Mouse (Mus musculus) myocyte (in vitro differentiated cells): ENCODE results near the gene Nelfa. TPM values are rescaled to one million over a fixed set of nuclear protein-coding genes. Genes with fewer than 3 reads are reported as not detected.

Experiments
- H3K27me3 ChIP-seq: one replicate; pipeline ENCODE4 v1.6.1; 2011; ENCODE audit not compliant: control insufficient read depth, insufficient read depth, insufficient read length
- H3K36me3 ChIP-seq: one replicate; pipeline ENCODE4 v1.6.1; 2011; ENCODE audit not compliant: control insufficient read depth, insufficient read depth
- H3K4me2 ChIP-seq: one replicate; pipeline ENCODE4 v1.6.1; 2011; ENCODE audit warnings: low read depth, control low read depth
- H3K4me3 ChIP-seq: one replicate; pipeline ENCODE4 v1.5.1; 2011; ENCODE audit warnings: mild to moderate bottlenecking, control low read depth, moderate library complexity
- H3K79me2 ChIP-seq: one replicate; pipeline ENCODE4 v1.6.1; 2011; ENCODE audit not compliant: control insufficient read depth, insufficient read depth
- H3ac ChIP-seq: one replicate; pipeline ENCODE4 v1.6.1; 2011; ENCODE audit not compliant: control insufficient read depth, insufficient read length
- CEBPB ChIP-seq: IDR thresholded peaks from 2 replicates; pipeline ENCODE4 v1.6.1; 2011; ENCODE audit warnings: mild to moderate bottlenecking, moderate library complexity; ENCODE audit not compliant: poor library complexity, insufficient read depth, severe bottlenecking
- E2F4 ChIP-seq: IDR thresholded peaks from one replicate; pipeline ENCODE4 v1.6.1; 2011; ENCODE audit warnings: mild to moderate bottlenecking, control low read depth, moderate library complexity; ENCODE audit not compliant: insufficient read depth
- MAX ChIP-seq: IDR thresholded peaks from one replicate; pipeline ENCODE4 v1.6.1; 2011; ENCODE audit warnings: low read depth, mild to moderate bottlenecking, control low read depth
- MYOD1 ChIP-seq, 3 experiments: IDR thresholded peaks; one replicate each; pipeline ENCODE4 v1.6.1; 2011; ENCODE audit warnings: control low read depth in 2 of 3, low read depth in 2 of 3, mild to moderate bottlenecking in 2 of 3, moderate library complexity in 1 of 3; ENCODE audit not compliant: insufficient read length in 2 of 3, control insufficient read depth in 1 of 3
- MYOG ChIP-seq, 3 experiments: IDR thresholded peaks; one replicate each; pipeline ENCODE4 v1.6.1; 2011; ENCODE audit warnings: control low read depth in 2 of 3, low read depth in 2 of 3, mild to moderate bottlenecking in 2 of 3; ENCODE audit not compliant: insufficient read length in 2 of 3, control insufficient read depth in 1 of 3, insufficient read depth in 1 of 3
- POLR2A ChIP-seq: IDR thresholded peaks from one replicate; pipeline ENCODE4 v1.6.1; 2011; ENCODE audit warnings: low read depth, mild to moderate bottlenecking, control low read depth, moderate library complexity; ENCODE audit not compliant: insufficient read length
- POLR2AphosphoS2 ChIP-seq: IDR thresholded peaks from one replicate; pipeline ENCODE4 v1.6.1; 2011; ENCODE audit warnings: low read depth, control low read depth; ENCODE audit not compliant: insufficient read length
- REST ChIP-seq: IDR thresholded peaks from one replicate; pipeline ENCODE4 v1.6.1; 2011; ENCODE audit warnings: mild to moderate bottlenecking, control low read depth, moderate library complexity; ENCODE audit not compliant: insufficient read depth, insufficient read length
- SRF ChIP-seq: IDR thresholded peaks from one replicate; pipeline ENCODE4 v1.6.1; 2011; ENCODE audit warnings: low read depth; ENCODE audit not compliant: control insufficient read depth, insufficient read length
- TCF12 ChIP-seq: IDR thresholded peaks from one replicate; pipeline ENCODE4 v1.6.1; 2011; ENCODE audit warnings: mild to moderate bottlenecking, control low read depth; ENCODE audit not compliant: poor library complexity, insufficient read depth, severe bottlenecking
- TCF3 ChIP-seq: IDR thresholded peaks from one replicate; pipeline ENCODE4 v1.6.1; 2011; ENCODE audit warnings: low read depth, control low read depth; ENCODE audit not compliant: insufficient read length
- USF1 ChIP-seq: IDR thresholded peaks from one replicate; pipeline ENCODE4 v1.6.1; 2011; ENCODE audit warnings: low read depth, mild to moderate bottlenecking, control low read depth, moderate library complexity
- polyA plus RNA-seq: library from polyadenylated mRNA; unstranded; fragments of >200 nt; fragmentation: generic; extraction: Trizol; gene quantifications from one replicate; pipeline ENCODE4 v1.2.1, GENCODE M21; 2012; ENCODE audit warnings: missing spikeins

Gene Nelfa
- 17.1 TPM for polyA plus RNA-seq

GRCm38 (mm10) chr5:33936120-33936707, at the start of gene Nelfa:
TSS of gene Nelfa (minus strand) at chr5:33936413.
- Histone ChIP-seq H3K27me3 (no peaks in the 10 kb centered on the region), H3K36me3 (no peaks in the 10 kb centered on the region), H3K4me2 (peak within 1 kb of the TSS; percentile 75), H3K79me2 (peaks cover 44% of the 10 kb centered on the region), H3ac (peak within 1 kb of the TSS; percentile 68), H3K4me3 (peak within 1 kb of the TSS; percentile 53)
- no peak for TF ChIP-seq MAX
- TF ChIP-seq MYOG (IDR thresholded peaks at IDR 0.05; ENCODE audit: control insufficient read depth in 1 of 3, insufficient read depth in 1 of 3, insufficient read length in 2 of 3, low read depth in 2 of 3), result peak in 1 of 3 experiments; percentile 25
- peak in 1 of 3 experiments; percentile 12 for TF ChIP-seq MYOD1 (IDR thresholded peaks at IDR 0.05; ENCODE audit: control insufficient read depth in 1 of 3, insufficient read length in 2 of 3, low read depth in 2 of 3)
- TF ChIP-seq SRF, result peak; percentile 86
- peak; percentile 97 for TF ChIP-seq POLR2AphosphoS2
- TF ChIP-seq CEBPB, result no peak
- no peak for TF ChIP-seq TCF12
- peak; percentile 15 for TF ChIP-seq E2F4
- TF ChIP-seq POLR2A, result peak; percentile 89
- TF ChIP-seq REST, result peak; percentile 3
- TF ChIP-seq USF1, result no peak

- no peak within 1 kb of the TSS for H3K4me3 ChIP-seq
- H3K79me2 ChIP-seq, result no peaks in the 10 kb centered on the region
- H3K36me3 ChIP-seq, result no peaks in the 10 kb centered on the region
- H3ac ChIP-seq, result no peak within 1 kb of the TSS
- TF ChIP-seq TCF12 (no peak), TCF3 (no peak), MAX (no peak), REST (no peak), CEBPB (no peak), MYOD1 (IDR thresholded peaks at IDR 0.05; ENCODE audit: control insufficient read depth in 1 of 3, insufficient read length in 2 of 3, low read depth in 2 of 3) (no peak), USF1 (no peak), SRF (no peak), POLR2A (no peak)
- no peak within 1 kb of the TSS for H3K4me2 ChIP-seq
- H3K27me3 ChIP-seq, result peaks cover 57% of the 10 kb centered on the region
Measured at GRCm38 (mm10) chr5:33983309-33984121, 47.3 kb upstream of the Nelfa start, which contains the start of gene Gm1673. TSS of gene Gm1673 (plus strand) at chr5:33983433.

- Histone ChIP-seq H3K4me3 (no peak overlapping the region), H3ac (no peak overlapping the region), H3K36me3 (no peaks in the 10 kb centered on the region), H3K79me2 (no peaks in the 10 kb centered on the region), H3K4me2 (no peak overlapping the region), H3K27me3 (peaks cover 57% of the 10 kb centered on the region)
- TF ChIP-seq MAX (no peak), MYOG (IDR thresholded peaks at IDR 0.05; ENCODE audit: control insufficient read depth in 1 of 3, insufficient read depth in 1 of 3, insufficient read length in 2 of 3, low read depth in 2 of 3) (no peak), POLR2AphosphoS2 (no peak), USF1 (no peak), E2F4 (no peak), MYOD1 (IDR thresholded peaks at IDR 0.05; ENCODE audit: control insufficient read depth in 1 of 3, insufficient read length in 2 of 3, low read depth in 2 of 3) (no peak), REST (no peak), SRF (no peak), TCF12 (no peak), TCF3 (no peak), CEBPB (no peak), POLR2A (no peak)
Measured at GRCm38 (mm10) chr5:33982731-33983259, 46.6 kb upstream of the Nelfa start.

- Histone ChIP-seq H3K79me2 (no peaks in the 10 kb centered on the region), H3K4me2 (no peak overlapping the region), H3K4me3 (no peak overlapping the region), H3K27me3 (peaks cover 9% of the 10 kb centered on the region), H3K36me3 (no peaks in the 10 kb centered on the region), H3ac (no peak overlapping the region)
- TF ChIP-seq SRF (no peak), MAX (no peak), CEBPB (no peak), POLR2AphosphoS2 (no peak), USF1 (no peak), REST (no peak), TCF12 (no peak), TCF3 (no peak), POLR2A (no peak)
Measured at GRCm38 (mm10) chr5:33976267-33976666, 40.1 kb upstream of the Nelfa start.
